Mouse (Mus musculus): ENCODE results near the gene Sh3bp5. TPM values are rescaled to one million over a fixed set of nuclear protein-coding genes. Genes with fewer than 3 reads are reported as not detected.

Sh3bp5 gene
- total and polyA plus RNA-seq, 3 experiments, result 0.19 to 1.0 TPM; not detected in 1

DNA sequence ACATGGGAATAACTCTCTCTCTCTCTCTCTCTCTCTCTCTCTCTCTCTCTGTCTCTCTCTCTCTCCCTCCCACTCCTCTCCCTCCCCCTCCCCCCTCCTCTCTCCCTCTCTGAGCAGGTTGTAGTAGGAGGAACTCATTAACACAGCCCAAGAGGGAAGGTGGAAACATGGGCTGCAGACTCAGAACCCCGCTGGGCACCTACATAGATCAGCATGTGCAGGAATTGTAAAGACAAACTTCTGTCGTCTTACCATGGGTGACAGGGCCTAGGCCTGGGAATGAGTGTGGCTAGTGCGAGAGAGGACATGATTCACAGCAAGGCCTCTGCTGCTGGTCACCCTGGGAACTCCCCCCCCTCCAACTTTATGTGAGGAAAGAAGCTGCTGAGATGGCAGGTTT lies 113.7 kb downstream of the Sh3bp5 start:
- Histone ChIP-seq H3K9me3 (replicated peaks; ENCODE audit: insufficient read depth, low read length) (no peaks in the 10 kb centered on the region), H3K27ac (ENCODE audit: control insufficient read depth, low read depth, low read length) (no peak overlapping the region), H3K4me1 (ENCODE audit: control insufficient read depth in 1 of 2, insufficient read depth in 2 of 2, low read length in 2 of 2) (peaks cover 4 to 12% of the 10 kb centered on the region in 2 experiments), H3K79me2 (ENCODE audit: control insufficient read depth, insufficient read depth, low read length, poor library complexity) (no peaks in the 10 kb centered on the region), H3K4me3 (ENCODE audit: control insufficient read depth in 1 of 2, insufficient read depth in 1 of 2, low read depth in 2 of 2, low read length in 2 of 2) (no peak overlapping the region), H3K9ac (ENCODE audit: control insufficient read depth, low read depth, low read length, poor library complexity, severe bottlenecking) (no peak overlapping the region), H3K36me3 (ENCODE audit: control insufficient read depth in 1 of 2, insufficient read depth in 2 of 2, low read length in 2 of 2) (peaks cover 0 to 11% of the 10 kb centered on the region in 2 experiments; a peak in 2 of 4 replicates), H3K27me3 (ENCODE audit: control insufficient read depth in 1 of 2, insufficient read depth in 2 of 2, low read length in 2 of 2) (no peaks in the 10 kb centered on the region)
- TF ChIP-seq SMC3 (IDR thresholded peaks at IDR 0.05; ENCODE audit: low read depth, low read length) (no peak), GATA1 (IDR thresholded peaks at IDR 0.05; ENCODE audit: low read depth, low read length) (no peak), E2F4 (IDR thresholded peaks at IDR 0.05; ENCODE audit: borderline replicate concordance, low read depth, low read length) (no peak), MYB (IDR thresholded peaks at IDR 0.05; ENCODE audit: low read depth, low read length) (no peak), SIN3A (IDR thresholded peaks at IDR 0.05; ENCODE audit: low read length) (no peak), ZNF384 (IDR thresholded peaks at IDR 0.05; ENCODE audit: low read depth, low read length) (no peak), EP300 (IDR thresholded peaks at IDR 0.05; ENCODE audit: low read depth in 1 of 2, low read length in 2 of 2) (no peak), MYC (IDR thresholded peaks at IDR 0.05; ENCODE audit: low read depth, low read length) (no peak), RCOR1 (IDR thresholded peaks at IDR 0.05; ENCODE audit: low read depth, low read length) (no peak), MXI1 (IDR thresholded peaks at IDR 0.05; ENCODE audit: low read depth, low read length) (no peak), ETS1 (IDR thresholded peaks at IDR 0.05; ENCODE audit: low read depth, low read length) (no peak), NELFE (IDR thresholded peaks at IDR 0.05; ENCODE audit: low read depth, low read length) (no peak), BHLHE40 (IDR thresholded peaks at IDR 0.05; ENCODE audit: borderline replicate concordance, low read depth, low read length) (no peak), KAT2A (conservative IDR thresholded peaks at IDR 0.05; ENCODE audit: low read depth, low read length) (no peak), ZKSCAN1 (IDR thresholded peaks at IDR 0.05; ENCODE audit: low read depth, low read length) (no peak), USF1 (IDR thresholded peaks at IDR 0.05; ENCODE audit: low read depth, low read length) (no peak), POLR2AphosphoS5 (IDR thresholded peaks at IDR 0.05; ENCODE audit: borderline replicate concordance, low read depth, low read length) (no peak), MAFK (IDR thresholded peaks at IDR 0.05; ENCODE audit: borderline replicate concordance, low read depth, low read length) (no peak), TAL1 (IDR thresholded peaks at IDR 0.05; ENCODE audit: low read length) (no peak), CHD1 (IDR thresholded peaks at IDR 0.05; ENCODE audit: low read depth, low read length) (no peak)
- no peak for DNase-seq (ENCODE audit: low read depth, low spot score)

- H3K4me3 ChIP-seq (ENCODE audit: control insufficient read depth in 1 of 2, insufficient read depth in 1 of 2, low read depth in 2 of 2, low read length in 2 of 2), result no peak overlapping the region
- peaks cover 0 to 11% of the 10 kb centered on the region in 2 experiments; a peak in 2 of 4 replicates for H3K36me3 ChIP-seq (ENCODE audit: control insufficient read depth in 1 of 2, insufficient read depth in 2 of 2, low read length in 2 of 2)
- TF ChIP-seq CTCF (IDR thresholded peaks at IDR 0.05 in 2 of 3, conservative IDR thresholded peaks at IDR 0.05 in 1 of 3; ENCODE audit: control insufficient read depth in 1 of 3, insufficient read depth in 1 of 3, low read depth in 2 of 3, low read length in 3 of 3, poor library complexity in 1 of 3, severe bottlenecking in 1 of 3), result no peak
- TF ChIP-seq ZNF384 (IDR thresholded peaks at IDR 0.05; ENCODE audit: low read depth, low read length), result no peak
- no peak for TF ChIP-seq RCOR1 (IDR thresholded peaks at IDR 0.05; ENCODE audit: low read depth, low read length)
- no peak for TF ChIP-seq SIN3A (IDR thresholded peaks at IDR 0.05; ENCODE audit: low read length)
- TF ChIP-seq TAL1 (IDR thresholded peaks at IDR 0.05; ENCODE audit: low read length), result no peak
- TF ChIP-seq MYB (IDR thresholded peaks at IDR 0.05; ENCODE audit: low read depth, low read length), result no peak
- H3K79me2 ChIP-seq (ENCODE audit: control insufficient read depth, insufficient read depth, low read length, poor library complexity), result no peaks in the 10 kb centered on the region
- H3K9ac ChIP-seq (ENCODE audit: control insufficient read depth, low read depth, low read length, poor library complexity, severe bottlenecking), result no peak overlapping the region
- H3K9me3 ChIP-seq (replicated peaks; ENCODE audit: insufficient read depth, low read length), result no peaks in the 10 kb centered on the region
- H3K27ac ChIP-seq (ENCODE audit: control insufficient read depth, low read depth, low read length), result no peak overlapping the region
- H3K27me3 ChIP-seq (ENCODE audit: control insufficient read depth in 1 of 2, insufficient read depth in 2 of 2, low read length in 2 of 2), result no peaks in the 10 kb centered on the region
- H3K4me1 ChIP-seq (ENCODE audit: control insufficient read depth in 1 of 2, insufficient read depth in 2 of 2, low read length in 2 of 2), result peaks cover 4 to 12% of the 10 kb centered on the region in 2 experiments; a peak in 3 of 4 replicates
- no peak for DNase-seq (ENCODE audit: low read depth, low spot score)
Measured at GRCm38 (mm10) chr14:31321181-31321580, 114.7 kb downstream of the Sh3bp5 start.

Data from MEL (cell line).